Mouse (Mus musculus): ENCODE measurements around the gene Slc17a7.
A peak's percentile ranks its signal among the peaks of the same experiment; 100 is the strongest.

GRCm38 (mm10) chr7:45124224-45125143 lies 39.3 kb upstream of the Slc17a7 start, which contains the start of gene Rps11:
- peak; percentile 95 for TF ChIP-seq POLR2A (IDR thresholded peaks at IDR 0.05; ENCODE audit: insufficient read length, low read depth)
- peak; percentile 99 for TF ChIP-seq POLR2AphosphoS2 (IDR thresholded peaks at IDR 0.05; ENCODE audit: insufficient read length, low read depth)
- peak; percentile 92 for TF ChIP-seq MAX (IDR thresholded peaks at IDR 0.05; ENCODE audit: low read depth)
- TF ChIP-seq E2F4 (IDR thresholded peaks at IDR 0.05; ENCODE audit: insufficient read depth) = peak; percentile 43
- peak in 1 of 3 experiments; percentile 47 for TF ChIP-seq MYOD1 (IDR thresholded peaks at IDR 0.05; ENCODE audit: control insufficient read depth in 1 of 3, insufficient read length in 2 of 3, low read depth in 2 of 3)
- TF ChIP-seq USF1 (IDR thresholded peaks at IDR 0.05; ENCODE audit: low read depth) = peak; percentile 95
- TF ChIP-seq REST (IDR thresholded peaks at IDR 0.05; ENCODE audit: insufficient read depth, insufficient read length) = no peak
- no peak for TF ChIP-seq MYOG (IDR thresholded peaks at IDR 0.05; ENCODE audit: control insufficient read depth in 1 of 3, insufficient read depth in 1 of 3, insufficient read length in 2 of 3, low read depth in 2 of 3)
- no peak for TF ChIP-seq SRF (IDR thresholded peaks at IDR 0.05; ENCODE audit: control insufficient read depth, insufficient read length, low read depth)

Measured in myocyte (in vitro differentiated cells).